Mouse (Mus musculus) central nervous system, embryonic 18 days (tissue): ENCODE measurements around the gene Gipc3. TPM values are rescaled to one million over a fixed set of nuclear protein-coding genes. Genes with fewer than 3 reads are reported as not detected.

Source experiments
- polyA plus RNA-seq: library from polyadenylated mRNA; depleted of rRNA; stranded (reverse); fragments of >200 nt; gene quantifications from 2 replicates; pipeline ENCODE4 v1.2.3, GENCODE M21; 2012; rRNA removed

Gene Gipc3
- polyA plus RNA-seq: 0.08 and 0.09 TPM in 2 replicates

GRCm38 (mm10) chr10:81342686-81343505 is at the start of gene Gipc3:
Gene Gipc3, minus strand, starts transcription at chr10:81343266.

GRCm38 (mm10) chr10:81392781-81393185 is 49.7 kb upstream of the Gipc3 start, which contains the start of gene Smim24:
Gene Smim24, plus strand, starts transcription at chr10:81393051.

GRCm38 (mm10) chr10:81388505-81389055 is 45.5 kb upstream of the Gipc3 start, which contains the start of gene Gm48552:
Gene Gm48552, plus strand, starts transcription at chr10:81389005.

GRCm38 (mm10) chr10:81383802-81384604 is 40.9 kb upstream of the Gipc3 start, which contains the start of the genes Dohh and Gm48551:
Gene Dohh, plus strand, starts transcription at chr10:81384428.
Gene Gm48551, plus strand, starts transcription at chr10:81384466.

GRCm38 (mm10) chr10:81377793-81378552 is 34.9 kb upstream of the Gipc3 start, which contains the start of gene Fzr1:
Gene Fzr1, minus strand, starts transcription at chr10:81378516.

GRCm38 (mm10) chr10:81365672-81366476 is 22.8 kb upstream of the Gipc3 start, which contains the start of gene 4930404N11Rik:
Gene 4930404N11Rik, minus strand, starts transcription at chr10:81365816.

GRCm38 (mm10) chr10:81356991-81357844 is 14.2 kb upstream of the Gipc3 start, which contains the start of gene Mfsd12:
Gene Mfsd12, plus strand, starts transcription at chr10:81357491.

GRCm38 (mm10) chr10:81350351-81351063 is 7.4 kb upstream of the Gipc3 start, which contains the start of gene Hmg20b:
Gene Hmg20b, minus strand, starts transcription at chr10:81350480.

GRCm38 (mm10) chr10:81328386-81328785 is 14.7 kb downstream of the Gipc3 start, which contains the start of gene Tbxa2r:
Gene Tbxa2r, plus strand, starts transcription at chr10:81328731.

GRCm38 (mm10) chr10:81320550-81321347 is 22.3 kb downstream of the Gipc3 start, which contains the start of gene Cactin:
Gene Cactin, plus strand, starts transcription at chr10:81321103.

GRCm38 (mm10) chr10:81292554-81293333 is 50.3 kb downstream of the Gipc3 start, which contains the start of gene Pip5k1c:
Gene Pip5k1c, plus strand, starts transcription at chr10:81292963.

GRCm38 (mm10) chr10:81291511-81292104 is 51.5 kb downstream of the Gipc3 start, which contains the start of gene Tjp3:
Gene Tjp3, minus strand, starts transcription at chr10:81291581.

Other genes with a start within 250 kb of the Gipc3 start
- gene Creb3l3, start 244.4 kb downstream of the Gipc3 start, polyA plus RNA-seq: 0.40 and 0.48 TPM in 2 replicates
- 179 and 183 TPM in 2 replicates for gene Map2k2, start 237.4 kb downstream of the Gipc3 start, polyA plus RNA-seq
- gene Zbtb7a, start 208.0 kb downstream of the Gipc3 start, polyA plus RNA-seq: 8.3 and 9.9 TPM in 2 replicates
- 23.5 and 28.9 TPM in 2 replicates for gene Pias4, start 175.3 kb downstream of the Gipc3 start, polyA plus RNA-seq
- 1,300 and 1,423 TPM in 2 replicates for gene Eef2, start 166.6 kb downstream of the Gipc3 start, polyA plus RNA-seq
- gene Dapk3, start 160.3 kb downstream of the Gipc3 start, polyA plus RNA-seq: 67.6 and 77.1 TPM in 2 replicates
- gene 4930442H23Rik, start 159.4 kb downstream of the Gipc3 start, polyA plus RNA-seq: not detected in 2 replicates
- 0.16 and 0.17 TPM in 2 replicates for gene Nmrk2, start 141.2 kb downstream of the Gipc3 start, polyA plus RNA-seq
- 163 and 174 TPM in 2 replicates for gene Atcay, start 112.4 kb downstream of the Gipc3 start, polyA plus RNA-seq
- gene Zfr2, start 110.1 kb downstream of the Gipc3 start, polyA plus RNA-seq: 67.6 and 70.9 TPM in 2 replicates
- 160 and 167 TPM in 2 replicates for gene Matk, start 90.3 kb downstream of the Gipc3 start, polyA plus RNA-seq
- gene Mrpl54, start 76.3 kb downstream of the Gipc3 start, polyA plus RNA-seq: 61.6 and 82.0 TPM in 2 replicates
- gene Apba3, start 76.3 kb downstream of the Gipc3 start, polyA plus RNA-seq: 43.6 and 46.7 TPM in 2 replicates
- 4.7 and 5.7 TPM in 2 replicates for gene Tjp3, start 51.7 kb downstream of the Gipc3 start, polyA plus RNA-seq
- gene Pip5k1c, start 50.3 kb downstream of the Gipc3 start, polyA plus RNA-seq: 209 and 257 TPM in 2 replicates
- gene Cactin, start 22.2 kb downstream of the Gipc3 start, polyA plus RNA-seq: 31.3 and 32.6 TPM in 2 replicates
- gene Tbxa2r, start 14.5 kb downstream of the Gipc3 start, polyA plus RNA-seq: 2.9 and 3.2 TPM in 2 replicates
- 29.3 and 32.0 TPM in 2 replicates for gene Hmg20b, start 7.2 kb upstream of the Gipc3 start, polyA plus RNA-seq
- 17.9 and 18.2 TPM in 2 replicates for gene Mfsd12, start 14.2 kb upstream of the Gipc3 start, polyA plus RNA-seq
- 0.48 TPM in 1 of 2 replicates, not detected in the other for gene 4930404N11Rik, start 22.6 kb upstream of the Gipc3 start, polyA plus RNA-seq
- 138 and 139 TPM in 2 replicates for gene Fzr1, start 35.2 kb upstream of the Gipc3 start, polyA plus RNA-seq
- 66.2 and 66.7 TPM in 2 replicates for gene Dohh, start 41.2 kb upstream of the Gipc3 start, polyA plus RNA-seq
- 6.6 and 8.8 TPM in 2 replicates for gene Gm48551, start 41.2 kb upstream of the Gipc3 start, polyA plus RNA-seq
- 7.0 and 10.1 TPM in 2 replicates for gene Gm48552, start 45.7 kb upstream of the Gipc3 start, polyA plus RNA-seq
- gene Smim24, start 49.8 kb upstream of the Gipc3 start, polyA plus RNA-seq: 3.9 and 4.1 TPM in 2 replicates
- 8.6 and 8.9 TPM in 2 replicates for gene Nfic, start 112.4 kb upstream of the Gipc3 start, polyA plus RNA-seq
- gene Celf5, start 139.4 kb upstream of the Gipc3 start, polyA plus RNA-seq: 300 and 400 TPM in 2 replicates
- 141 and 144 TPM in 2 replicates for gene Ncln, start 153.1 kb upstream of the Gipc3 start, polyA plus RNA-seq
- gene S1pr4, start 156.9 kb upstream of the Gipc3 start, polyA plus RNA-seq: 0.23 and 0.24 TPM in 2 replicates
- gene Gna15, start 181.0 kb upstream of the Gipc3 start, polyA plus RNA-seq: 0.74 and 0.98 TPM in 2 replicates
- gene Gna11, start 201.9 kb upstream of the Gipc3 start, polyA plus RNA-seq: 115 and 121 TPM in 2 replicates
- 591 and 640 TPM in 2 replicates for gene Aes, start 216.2 kb upstream of the Gipc3 start, polyA plus RNA-seq
- 117 and 122 TPM in 2 replicates for gene Tle2, start 231.3 kb upstream of the Gipc3 start, polyA plus RNA-seq